Mouse (Mus musculus) right cerebral cortex, postnatal 14 days (tissue): Measurements from ENCODE around the gene Usp46.
"Not testable (repeated sequence)": the region's sequence is repeated elsewhere in the genome, so short reads cannot be mapped to it uniquely, and the experiment has no call there.

Experiments used
- DNase-seq: peaks from one replicate; pipeline ENCODE4 v3.0.0; 2022

The Usp46 gene

GRCm38 (mm10) chr5:74067831-74068713, at the start of gene Usp46:
Gene Usp46, minus strand, starts transcription at chr5:74068431.
- peak; percentile 82 for DNase-seq

GRCm38 (mm10) chr5:74113961-74114689, 45.9 kb upstream of the Usp46 start:
- DNase-seq: no peak

- DNase-seq: no peak
Measured at GRCm38 (mm10) chr5:74105445-74105844, 37.2 kb upstream of the Usp46 start.

GRCm38 (mm10) chr5:74101761-74102160, 33.5 kb upstream of the Usp46 start:
- no peak for DNase-seq

- no peak for DNase-seq
Measured at GRCm38 (mm10) chr5:74099046-74099445, 30.8 kb upstream of the Usp46 start.

GRCm38 (mm10) chr5:74097854-74098220, 29.6 kb upstream of the Usp46 start:
- DNase-seq: no peak

GRCm38 (mm10) chr5:74097116-74097853, 29.1 kb upstream of the Usp46 start:
- DNase-seq: no peak

- no peak for DNase-seq
Measured at GRCm38 (mm10) chr5:74096060-74096459, 27.8 kb upstream of the Usp46 start.

GRCm38 (mm10) chr5:74095611-74096010, 27.4 kb upstream of the Usp46 start:
- DNase-seq: no peak

GRCm38 (mm10) chr5:74094841-74095437, 26.7 kb upstream of the Usp46 start:
- DNase-seq: no peak

GRCm38 (mm10) chr5:74093556-74094428, 25.6 kb upstream of the Usp46 start:
- DNase-seq: no peak

GRCm38 (mm10) chr5:74092833-74093555, 24.8 kb upstream of the Usp46 start:
- DNase-seq: peak; percentile 88

- no peak for DNase-seq
Measured at GRCm38 (mm10) chr5:74092481-74092832, 24.2 kb upstream of the Usp46 start.

- no peak for DNase-seq
Measured at GRCm38 (mm10) chr5:74089643-74090042, 21.4 kb upstream of the Usp46 start.

- DNase-seq: no peak
Measured at GRCm38 (mm10) chr5:74081756-74082155, 13.5 kb upstream of the Usp46 start.

GRCm38 (mm10) chr5:74078861-74079615, 10.8 kb upstream of the Usp46 start:
- no peak for DNase-seq

GRCm38 (mm10) chr5:74078400-74078799, 10.2 kb upstream of the Usp46 start:
- no peak for DNase-seq

GRCm38 (mm10) chr5:74077959-74078358, 9.7 kb upstream of the Usp46 start:
- no peak for DNase-seq

GRCm38 (mm10) chr5:74076759-74077158, 8.5 kb upstream of the Usp46 start:
- DNase-seq: no peak

GRCm38 (mm10) chr5:74070564-74070963, 2.3 kb upstream of the Usp46 start:
- not testable (repeated sequence) for DNase-seq
